1 mouse cellular context compared by ENCODE assay signal in genomic region chr15:100727834-100728233, GRCm38 (mm10).
TF ChIP-seq lines count a peak whose summit lies in the region.

No protein-coding gene starts in this region.

TF ChIP-seq in CH12.LX, 34 proteins besides CTCF, POLR2A, EP300 and RAD21:
- TF ChIP-seq ETS1 (conservative IDR thresholded peaks at IDR 0.05; ENCODE audit: low read depth, low read length) (peak; percentile 82), GABPA (IDR thresholded peaks at IDR 0.05; ENCODE audit: insufficient replicate concordance, low read depth, low read length) (no peak), IRF4 (IDR thresholded peaks at IDR 0.05; ENCODE audit: low read depth, low read length) (peak; percentile 49; the same call in 1 of the 2 replicates), BHLHE40 (IDR thresholded peaks at IDR 0.05; ENCODE audit: low read depth, low read length) (peak; percentile 82)
